Mouse (Mus musculus): ENCODE measurements around the gene Gm20741. TPM values are rescaled to one million over a fixed set of nuclear protein-coding genes. Genes with fewer than 3 reads are reported as not detected.

Gm20741 gene
- not detected in 2 replicates for polyA plus RNA-seq (2016; fragmentation: Nextera tagmentation; extraction: Ambion mirVana)

DNA sequence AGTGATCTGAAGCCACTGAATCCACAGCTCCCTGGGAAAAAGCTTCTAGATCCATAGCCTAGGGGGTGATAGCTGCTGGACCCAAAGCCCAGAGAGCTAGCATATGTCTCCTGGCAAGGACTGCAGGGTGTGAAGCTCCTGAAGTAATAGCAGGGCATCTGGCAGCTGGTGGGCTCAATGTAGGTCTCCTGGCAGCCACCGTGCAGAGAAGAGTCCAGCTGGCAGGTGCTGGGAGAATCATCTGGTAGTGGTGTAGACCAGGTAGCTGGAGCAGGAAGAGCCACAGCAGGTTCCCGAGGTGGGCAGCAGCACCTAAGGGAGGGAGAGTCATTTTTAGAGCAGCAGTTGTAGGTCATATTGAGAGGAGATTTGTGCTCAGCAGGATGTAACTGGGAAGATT is at the start of gene Gm20741:
Gene Gm20741 (minus strand): TSS at position 394 of the 400 bp plus-strand sequence.
- Histone ChIP-seq H3K9me3 (replicated peaks) (no peaks in the 10 kb centered on the region), H3K4me1 (no peaks in the 10 kb centered on the region), H3K27me3 (ENCODE audit: low read depth, poor library complexity, severe bottlenecking) (no peaks in the 10 kb centered on the region), H3K36me3 (no peaks in the 10 kb centered on the region), H3K27ac (replicated peaks) (no peak within 1 kb of the TSS), H3K4me3 (no peak within 1 kb of the TSS)
- WGBS: 85% methylated on average over 2 of the region's 2 CpGs
- DNase-seq (ENCODE audit: low spot score): no peak

DNA sequence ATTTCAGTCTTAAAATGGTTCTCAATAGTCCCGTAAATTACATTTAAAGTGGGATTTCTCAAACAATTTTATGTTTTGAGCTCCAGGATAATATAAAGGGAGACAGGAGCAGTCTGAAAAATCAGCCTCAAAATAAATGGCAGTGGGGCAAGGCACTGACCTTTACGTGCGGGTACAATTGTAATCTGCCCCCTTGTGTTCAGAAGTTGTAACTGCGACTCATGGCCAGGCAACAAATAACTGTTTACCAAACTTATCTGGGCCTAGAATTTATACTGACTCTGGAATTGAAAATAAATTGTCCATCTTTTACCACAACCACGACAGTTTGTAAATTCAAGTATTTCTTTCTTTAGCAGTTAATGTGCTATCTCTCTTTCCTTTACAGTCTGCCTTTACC is 39.4 kb upstream of the Gm20741 start:
- 11% methylated on average over 5 of the region's 5 CpGs for WGBS
- Histone ChIP-seq H3K27me3 (ENCODE audit: low read depth, poor library complexity, severe bottlenecking) (no peaks in the 10 kb centered on the region), H3K9me3 (replicated peaks) (no peaks in the 10 kb centered on the region), H3K27ac (replicated peaks) (no peak overlapping the region), H3K4me3 (no peak overlapping the region), H3K4me1 (no peaks in the 10 kb centered on the region), H3K36me3 (no peaks in the 10 kb centered on the region)
- DNase-seq (ENCODE audit: low spot score): no peak

DNA sequence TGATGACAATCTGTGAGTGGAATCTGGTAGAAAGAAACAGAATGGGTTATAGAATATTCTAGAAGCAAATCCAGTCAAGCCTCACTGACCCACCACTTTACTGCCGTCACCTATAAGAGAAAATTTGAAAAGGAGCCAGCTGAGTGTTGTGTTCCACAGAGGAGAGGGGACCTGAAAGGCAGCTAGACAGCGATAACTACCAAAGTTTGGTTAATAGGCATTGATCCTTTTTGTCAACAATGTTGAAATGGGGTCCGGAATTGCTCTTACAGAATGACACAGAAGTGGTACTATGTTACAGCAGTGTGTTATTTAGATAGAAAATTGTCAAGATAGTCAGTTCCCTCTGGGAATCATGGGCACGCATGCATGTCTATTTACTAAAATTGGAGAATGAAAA is 36.5 kb upstream of the Gm20741 start:
- no peaks in the 10 kb centered on the region for H3K9me3 ChIP-seq (replicated peaks)
- no peak for DNase-seq (ENCODE audit: low spot score)
- H3K4me1 ChIP-seq: no peaks in the 10 kb centered on the region
- no peak overlapping the region for H3K27ac ChIP-seq (replicated peaks)
- 89% methylated on average over 4 of the region's 4 CpGs for WGBS
- H3K36me3 ChIP-seq: no peaks in the 10 kb centered on the region
- no peak overlapping the region for H3K4me3 ChIP-seq
- H3K27me3 ChIP-seq (ENCODE audit: low read depth, poor library complexity, severe bottlenecking): no peaks in the 10 kb centered on the region

DNA sequence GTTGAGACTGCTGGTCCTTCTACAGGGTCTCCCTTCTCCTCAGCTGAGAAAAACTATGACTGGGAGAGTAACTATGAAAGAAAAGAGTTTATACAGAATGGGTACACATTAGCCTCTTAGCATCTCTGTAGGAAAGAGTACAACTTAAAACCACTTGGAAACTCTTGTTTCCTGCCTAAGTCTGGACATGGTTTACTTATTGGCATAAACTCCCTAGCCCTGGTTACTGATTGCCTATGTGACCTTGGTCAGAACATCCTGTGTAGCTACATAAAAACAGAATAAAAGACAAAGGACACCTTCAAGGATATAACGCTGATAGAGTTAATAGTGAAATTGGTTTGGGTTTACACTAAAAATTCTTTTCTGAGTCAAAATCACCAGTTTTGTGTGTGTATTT is 35.3 kb upstream of the Gm20741 start:
- no peaks in the 10 kb centered on the region for H3K9me3 ChIP-seq (replicated peaks)
- no peaks in the 10 kb centered on the region for H3K36me3 ChIP-seq
- 95% methylated on average over 1 of the region's 1 CpGs for WGBS
- no peak for DNase-seq (ENCODE audit: low spot score)
- no peaks in the 10 kb centered on the region for H3K4me1 ChIP-seq
- H3K4me3 ChIP-seq: no peak overlapping the region
- no peak overlapping the region for H3K27ac ChIP-seq (replicated peaks)
- H3K27me3 ChIP-seq (ENCODE audit: low read depth, poor library complexity, severe bottlenecking): no peaks in the 10 kb centered on the region

DNA sequence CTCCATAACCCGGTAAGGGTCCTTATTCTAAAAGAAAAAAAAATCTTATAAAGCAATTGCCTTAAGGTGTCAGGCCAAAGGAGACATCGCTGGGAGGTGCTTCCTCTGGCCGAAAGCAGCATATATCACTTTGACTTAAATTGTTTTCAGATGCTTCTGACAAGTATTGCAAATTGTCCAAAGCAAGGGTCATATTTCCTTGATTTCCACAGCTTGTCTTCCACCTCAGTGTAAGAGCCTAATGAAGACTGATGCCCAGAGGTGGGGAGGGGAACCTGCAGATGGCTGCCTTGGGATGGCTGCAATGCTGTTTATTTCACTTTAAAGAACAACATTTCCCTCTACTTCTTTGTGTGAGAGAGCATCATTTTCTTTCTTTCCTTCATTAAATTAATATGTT is 15.0 kb upstream of the Gm20741 start:
- Histone ChIP-seq H3K9me3 (replicated peaks) (no peaks in the 10 kb centered on the region), H3K36me3 (no peaks in the 10 kb centered on the region), H3K27ac (replicated peaks) (no peak overlapping the region), H3K27me3 (ENCODE audit: low read depth, poor library complexity, severe bottlenecking) (no peaks in the 10 kb centered on the region), H3K4me3 (no peak overlapping the region), H3K4me1 (no peaks in the 10 kb centered on the region)
- WGBS: 81% methylated on average over 3 of the region's 3 CpGs
- DNase-seq (ENCODE audit: low spot score): no peak

DNA sequence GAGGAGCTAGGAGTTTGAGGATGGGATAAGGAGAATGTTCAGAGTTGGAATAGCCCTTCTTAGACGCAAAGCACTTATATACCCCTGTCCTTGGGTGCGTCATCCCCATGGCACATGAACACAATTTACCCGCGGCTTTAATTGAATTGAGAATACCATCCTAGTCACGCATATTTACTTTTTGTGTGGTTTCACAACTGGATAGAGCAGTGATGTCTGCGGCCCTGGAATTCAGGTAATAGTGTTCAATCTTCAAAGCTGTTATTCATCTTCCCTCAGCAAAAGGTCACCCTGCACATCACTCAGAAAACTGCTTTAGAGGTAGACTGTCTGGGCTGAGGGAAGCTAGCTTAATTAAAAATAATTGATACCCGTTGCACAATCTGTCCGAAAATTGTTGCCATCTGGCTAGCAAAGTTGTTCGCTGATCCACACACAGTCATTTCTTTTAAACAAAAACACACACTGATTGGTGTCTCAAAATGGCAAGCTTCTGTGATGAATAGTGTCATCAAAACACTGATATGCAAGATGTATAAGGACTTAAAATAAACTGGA is 14.2 kb upstream of the Gm20741 start, which contains the start of gene Krtap14:
Gene Krtap14 (minus strand): TSS at position 51 of the 558 bp plus-strand sequence.
- Histone ChIP-seq H3K27ac (replicated peaks) (no peak within 1 kb of the TSS), H3K9me3 (replicated peaks) (no peaks in the 10 kb centered on the region), H3K4me1 (no peaks in the 10 kb centered on the region), H3K27me3 (ENCODE audit: low read depth, poor library complexity, severe bottlenecking) (no peaks in the 10 kb centered on the region), H3K4me3 (no peak within 1 kb of the TSS), H3K36me3 (no peaks in the 10 kb centered on the region)
- DNase-seq (ENCODE audit: low spot score): no peak
- WGBS: 91% methylated on average over 9 of the region's 9 CpGs

DNA sequence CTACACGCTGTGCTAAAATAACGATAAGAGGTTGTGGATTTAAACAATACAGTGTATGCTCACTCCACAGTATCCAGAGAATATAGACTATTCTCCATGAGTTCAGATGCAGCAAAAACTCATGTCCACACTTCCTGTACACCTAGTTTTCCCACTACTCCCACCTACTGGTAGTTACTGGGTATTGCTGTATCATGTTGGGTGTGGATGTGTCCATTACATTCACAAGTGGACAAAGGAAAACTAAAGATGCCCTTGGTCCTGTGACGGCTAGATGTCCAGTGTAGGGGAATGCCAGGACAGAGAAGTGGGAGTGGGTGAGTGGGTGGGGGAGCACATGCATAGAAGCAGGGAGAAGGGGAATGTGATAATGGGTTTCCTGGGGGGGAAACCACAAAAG is 11.7 kb upstream of the Gm20741 start:
- Histone ChIP-seq H3K36me3 (no peaks in the 10 kb centered on the region), H3K4me1 (no peaks in the 10 kb centered on the region), H3K4me3 (no peak overlapping the region), H3K27ac (replicated peaks) (no peak overlapping the region), H3K9me3 (replicated peaks) (no peaks in the 10 kb centered on the region), H3K27me3 (ENCODE audit: low read depth, poor library complexity, severe bottlenecking) (no peaks in the 10 kb centered on the region)
- WGBS: 80% methylated on average over 3 of the region's 3 CpGs
- DNase-seq (ENCODE audit: low spot score): no peak

DNA sequence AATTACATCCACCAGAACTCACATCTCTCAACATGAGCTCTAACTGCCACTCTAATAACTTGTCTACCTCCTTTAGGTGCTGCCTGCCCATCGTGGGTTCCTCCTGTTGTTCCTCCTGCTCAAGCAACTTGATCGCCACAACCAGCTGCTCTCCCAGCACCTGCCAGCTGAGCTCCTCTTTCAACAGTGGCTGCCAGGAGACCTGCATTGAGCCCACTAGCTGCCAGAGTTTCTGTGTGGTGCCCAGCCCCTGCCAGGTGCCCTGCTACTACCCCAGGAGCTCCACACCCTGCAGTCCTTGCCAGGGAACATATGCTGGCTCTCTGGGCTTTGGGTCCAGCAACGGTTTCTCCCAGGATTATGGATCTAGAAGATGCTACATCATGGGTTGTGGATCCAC is 8.0 kb upstream of the Gm20741 start, which contains the start of gene Krtap15:
Gene Krtap15 (plus strand): TSS at position 150 of the 400 bp plus-strand sequence.
- Histone ChIP-seq H3K27ac (replicated peaks) (no peak within 1 kb of the TSS), H3K4me1 (no peaks in the 10 kb centered on the region), H3K36me3 (no peaks in the 10 kb centered on the region), H3K4me3 (no peak within 1 kb of the TSS), H3K27me3 (ENCODE audit: low read depth, poor library complexity, severe bottlenecking) (no peaks in the 10 kb centered on the region), H3K9me3 (replicated peaks) (no peaks in the 10 kb centered on the region)
- DNase-seq (ENCODE audit: low spot score): no peak
- WGBS: 86% methylated on average over 3 of the region's 3 CpGs

DNA sequence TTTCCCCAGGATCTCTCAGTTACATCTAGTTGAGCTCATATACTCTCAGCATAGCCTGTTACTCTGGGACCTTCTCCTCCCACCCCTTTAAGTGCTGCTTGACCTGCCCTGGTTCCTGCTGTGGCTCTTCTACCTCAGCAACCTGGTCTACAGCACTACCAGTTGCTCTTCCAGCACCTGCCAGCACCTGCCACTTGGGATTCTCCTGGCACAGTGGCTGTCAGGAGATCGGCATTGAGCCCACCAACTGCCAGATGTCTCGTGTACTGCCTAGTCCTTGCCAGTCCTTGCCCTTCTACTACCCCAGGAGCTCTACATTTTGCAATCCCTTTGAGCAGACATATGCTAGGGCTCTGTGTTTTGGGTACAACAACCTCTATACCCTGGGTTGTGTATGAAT is 25.2 kb downstream of the Gm20741 start:
- no peak overlapping the region for H3K27ac ChIP-seq (replicated peaks)
- H3K36me3 ChIP-seq: no peaks in the 10 kb centered on the region
- no peak for DNase-seq (ENCODE audit: low spot score)
- WGBS: 92% methylated on average over 2 of the region's 2 CpGs
- no peaks in the 10 kb centered on the region for H3K9me3 ChIP-seq (replicated peaks)
- no peaks in the 10 kb centered on the region for H3K4me1 ChIP-seq
- H3K27me3 ChIP-seq (ENCODE audit: low read depth, poor library complexity, severe bottlenecking): no peaks in the 10 kb centered on the region
- H3K4me3 ChIP-seq: no peak overlapping the region

DNA sequence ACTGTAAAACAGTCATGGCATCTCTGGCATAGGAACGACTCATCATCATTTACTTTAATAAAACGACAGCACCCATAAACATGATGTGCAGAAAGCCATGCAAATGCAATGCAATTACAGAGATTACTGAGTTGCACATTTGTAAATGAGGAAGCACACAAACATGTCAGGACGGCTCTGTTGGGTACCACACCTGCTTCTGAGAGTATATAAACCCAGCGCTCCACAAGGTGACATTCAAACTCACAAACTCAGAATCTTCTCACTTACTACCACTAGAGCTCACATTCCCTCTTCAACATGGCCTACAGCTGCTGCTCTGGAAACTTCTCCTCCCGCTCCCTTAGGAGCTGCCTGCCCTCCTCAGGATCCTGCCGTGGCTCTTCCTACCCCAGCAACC is 34.4 kb downstream of the Gm20741 start, which contains the start of gene Gm5965:
Gene Gm5965 (plus strand): TSS at position 301 of the 400 bp plus-strand sequence.
- H3K27ac ChIP-seq (replicated peaks): no peak within 1 kb of the TSS
- no peak within 1 kb of the TSS for H3K4me3 ChIP-seq
- H3K9me3 ChIP-seq (replicated peaks): no peaks in the 10 kb centered on the region
- WGBS: 87% methylated on average over 6 of the region's 6 CpGs
- no peaks in the 10 kb centered on the region for H3K36me3 ChIP-seq
- no peaks in the 10 kb centered on the region for H3K4me1 ChIP-seq
- no peaks in the 10 kb centered on the region for H3K27me3 ChIP-seq (ENCODE audit: low read depth, poor library complexity, severe bottlenecking)
- DNase-seq (ENCODE audit: low spot score): no peak

DNA sequence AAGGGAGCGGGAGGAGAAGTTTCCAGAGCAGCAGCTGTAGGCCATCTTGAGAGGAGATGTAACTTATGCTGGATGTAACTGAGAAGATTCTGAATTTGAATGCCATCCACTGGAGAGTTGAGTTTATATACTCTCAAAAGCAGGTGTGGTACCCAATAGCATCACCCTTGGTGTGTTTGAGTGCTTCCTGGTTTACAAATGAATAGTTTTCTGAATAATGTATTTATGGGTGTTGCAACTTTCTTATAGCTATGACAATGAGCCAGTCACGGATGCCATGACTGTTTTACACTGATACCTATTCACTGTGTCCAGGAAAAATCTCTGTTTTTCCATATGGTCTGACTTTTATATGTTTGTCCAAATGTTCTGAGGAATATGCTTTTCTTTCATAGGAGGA is 37.9 kb downstream of the Gm20741 start, which contains the start of gene 2310057N15Rik:
Gene 2310057N15Rik (minus strand): TSS at position 101 of the 400 bp plus-strand sequence.
- no peak for DNase-seq (ENCODE audit: low spot score)
- Histone ChIP-seq H3K27me3 (ENCODE audit: low read depth, poor library complexity, severe bottlenecking) (no peaks in the 10 kb centered on the region), H3K4me3 (no peak within 1 kb of the TSS), H3K4me1 (no peaks in the 10 kb centered on the region), H3K27ac (replicated peaks) (no peak within 1 kb of the TSS), H3K9me3 (replicated peaks) (no peaks in the 10 kb centered on the region), H3K36me3 (no peaks in the 10 kb centered on the region)
- WGBS: 91% methylated on average over 2 of the region's 2 CpGs
